Mouse (Mus musculus): ENCODE measurements around the gene Dctn3. TPM values are rescaled to one million over a fixed set of nuclear protein-coding genes. Genes with fewer than 3 reads are reported as not detected.
"Not testable (repeated sequence)": the region's sequence is repeated elsewhere in the genome, so short reads cannot be mapped to it uniquely, and the experiment has no call there.

Gene Dctn3
- polyA plus RNA-seq, 1 experiment: 25.4 TPM

DNA sequence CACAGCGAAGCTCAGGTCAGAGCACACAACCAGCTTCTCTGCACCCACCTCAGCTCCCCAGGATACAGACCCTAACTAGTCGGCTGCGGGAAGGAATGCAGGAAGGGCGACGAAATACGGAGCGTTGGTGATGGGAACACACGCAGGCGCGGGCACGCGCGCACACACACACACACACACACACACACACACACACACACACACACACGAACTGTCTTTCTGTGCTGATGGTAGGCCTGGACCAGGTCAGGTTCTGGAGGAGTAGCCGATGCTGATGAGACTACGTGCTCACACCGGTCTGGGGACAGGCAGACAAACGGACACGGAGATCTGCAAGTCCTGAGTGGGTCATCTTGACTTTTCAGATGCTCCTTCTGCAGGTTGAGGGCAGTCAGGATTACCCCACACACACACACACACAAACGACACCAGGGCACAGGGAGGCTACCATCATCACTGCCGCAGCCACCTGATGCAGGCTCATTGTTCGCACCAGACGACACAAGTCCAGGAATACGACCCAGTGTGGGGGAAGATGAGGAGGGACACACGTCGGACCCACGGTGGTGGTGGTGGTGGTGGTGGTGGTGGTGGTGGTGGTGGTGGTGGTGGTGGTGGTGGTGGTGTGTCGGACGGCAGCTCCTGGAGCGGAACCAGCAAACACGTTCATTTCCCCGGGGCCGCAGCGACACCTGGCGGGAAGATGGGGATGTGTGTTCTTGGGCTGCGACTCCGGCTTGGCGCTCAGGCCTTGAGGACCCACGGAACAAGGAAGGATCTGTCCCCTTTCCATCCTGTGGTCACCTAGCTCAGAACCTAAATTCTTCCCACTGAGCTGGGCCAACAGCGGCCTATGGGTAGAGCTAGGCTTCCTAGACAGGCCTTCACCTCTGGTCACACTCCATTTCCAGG, 25.8 kb downstream of the Dctn3 start, which contains the start of gene Cntfr:
Cntfr (minus strand) TSS at position 160 of the 912 bp plus-strand sequence.
- H3K4me1 ChIP-seq (ENCODE audit: control insufficient read depth, insufficient read depth, insufficient read length); H3K27me3 ChIP-seq (ENCODE audit: control insufficient read depth, insufficient read depth, low read length); H3K36me3 ChIP-seq (ENCODE audit: control insufficient read depth, insufficient read depth, low read length); H3K27ac ChIP-seq (ENCODE audit: insufficient read depth, low read length): not testable (repeated sequence)
- peak within 1 kb of the TSS; percentile 18; the same call in 1 of the 2 replicates for H3K4me3 ChIP-seq (ENCODE audit: extremely low read depth, insufficient read depth, insufficient read length)
- WGBS: 16% methylated on average over 34 of the region's 40 CpGs
- peak; percentile 71 for TF ChIP-seq CTCF (IDR thresholded peaks at IDR 0.05; ENCODE audit: extremely low read depth, insufficient read depth, insufficient read length, insufficient replicate concordance)
- DNase-seq (ENCODE audit: low read depth in 1 of 2, low spot score in 2 of 2): peak in 1 of 2 experiments; percentile 68

DNA sequence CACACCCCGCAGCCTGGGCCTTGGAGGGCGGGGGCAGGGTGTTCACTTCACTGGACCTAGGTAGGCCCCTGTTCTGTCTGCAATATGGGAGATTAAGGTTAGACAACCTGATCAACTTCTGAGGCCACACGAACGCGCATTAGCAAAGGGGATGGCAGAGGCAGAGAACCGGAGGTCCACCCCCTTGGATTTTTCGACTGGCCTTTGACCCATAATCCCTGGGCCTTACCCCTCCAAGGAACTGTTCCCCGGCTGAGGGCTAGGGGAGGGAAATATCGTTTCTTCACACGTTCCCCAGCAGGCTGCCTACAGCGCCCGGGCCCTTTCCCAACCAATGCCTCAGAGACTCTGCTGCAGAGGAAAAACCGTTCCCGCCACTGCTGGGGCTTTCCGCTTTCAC, 26.5 kb downstream of the Dctn3 start:
- 9% methylated on average over 14 of the region's 15 CpGs for WGBS

DNA sequence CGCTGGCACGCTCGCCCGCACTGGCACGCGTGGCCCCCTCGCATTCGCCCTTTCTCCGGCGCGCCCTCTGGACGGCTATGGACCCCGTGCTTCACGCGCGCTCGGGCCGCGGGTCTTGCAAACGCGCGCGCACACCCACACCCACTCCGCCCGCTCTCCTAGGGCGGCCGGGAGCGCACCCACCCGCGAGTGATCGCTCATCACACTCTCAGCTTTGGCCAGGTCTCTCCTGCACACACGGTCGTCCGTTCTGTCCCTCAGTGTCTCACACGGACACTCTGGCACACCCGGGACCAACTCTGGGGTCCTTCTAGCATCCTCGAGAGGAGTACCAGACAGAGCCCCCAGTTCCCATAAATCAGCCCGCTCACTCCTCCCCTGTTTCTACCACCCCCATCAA, 27.2 kb downstream of the Dctn3 start:
- H3K27me3 ChIP-seq (ENCODE audit: control insufficient read depth, insufficient read depth, low read length); H3K36me3 ChIP-seq (ENCODE audit: control insufficient read depth, insufficient read depth, low read length); DNase-seq (ENCODE audit: low read depth in 1 of 2, low spot score in 2 of 2); H3K4me3 ChIP-seq (ENCODE audit: extremely low read depth, insufficient read depth, insufficient read length); H3K4me1 ChIP-seq (ENCODE audit: control insufficient read depth, insufficient read depth, insufficient read length); H3K27ac ChIP-seq (ENCODE audit: insufficient read depth, low read length): not testable (repeated sequence)
- WGBS: 6% methylated on average over 20 of the region's 38 CpGs

More for the DNA sequence above, 26.5 kb downstream of the Dctn3 start:
- H3K4me3 ChIP-seq (ENCODE audit: extremely low read depth, insufficient read depth, insufficient read length); H3K36me3 ChIP-seq (ENCODE audit: control insufficient read depth, insufficient read depth, low read length); H3K27me3 ChIP-seq (ENCODE audit: control insufficient read depth, insufficient read depth, low read length); DNase-seq (ENCODE audit: low read depth in 1 of 2, low spot score in 2 of 2); H3K27ac ChIP-seq (ENCODE audit: insufficient read depth, low read length); H3K4me1 ChIP-seq (ENCODE audit: control insufficient read depth, insufficient read depth, insufficient read length): not testable (repeated sequence)

DNA sequence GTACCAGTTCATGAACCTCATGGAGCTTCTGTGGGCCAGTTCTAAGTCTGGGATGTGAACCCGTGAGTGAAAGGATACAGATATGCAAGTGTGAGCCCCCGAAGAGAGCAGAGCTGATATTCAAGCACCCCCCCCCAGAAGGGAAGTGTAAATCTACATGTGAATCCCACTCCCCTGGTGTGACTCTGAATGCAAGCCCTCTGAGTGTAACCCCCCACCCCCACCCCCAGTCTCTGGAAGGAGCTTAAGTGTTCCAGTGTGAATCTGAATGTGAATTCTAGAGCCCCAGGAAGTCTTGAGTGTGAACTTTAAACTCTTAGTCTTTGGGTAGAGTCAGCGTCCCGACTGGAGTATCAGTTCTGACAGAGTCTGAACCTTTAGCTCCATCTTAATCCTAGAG, 29.5 kb downstream of the Dctn3 start:
- 15% methylated on average over 4 of the region's 4 CpGs for WGBS
- DNase-seq (ENCODE audit: low read depth in 1 of 2, low spot score in 2 of 2): not testable (repeated sequence)

DNA sequence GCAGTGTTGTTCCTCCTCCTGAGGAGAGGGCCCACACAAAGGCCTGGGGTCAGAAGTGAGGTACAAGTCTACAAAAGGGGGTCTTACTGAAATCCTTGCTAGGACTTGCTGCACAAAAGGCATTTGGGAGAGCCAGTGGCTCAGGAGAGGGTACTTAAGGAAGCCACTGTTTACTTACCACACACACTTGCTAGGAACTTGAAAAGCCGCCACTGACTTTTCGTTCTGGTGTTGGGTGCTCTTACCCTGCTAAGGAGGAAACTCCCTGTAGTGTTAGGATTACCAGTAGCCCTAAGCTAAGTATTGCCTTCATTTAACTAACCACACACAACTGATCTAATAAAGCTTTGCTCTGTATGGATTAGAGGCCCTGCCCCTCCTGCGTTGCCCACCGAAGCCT, 33.0 kb downstream of the Dctn3 start:
- not testable (repeated sequence) for H3K27me3 ChIP-seq (ENCODE audit: control insufficient read depth, insufficient read depth, low read length); DNase-seq (ENCODE audit: low read depth in 1 of 2, low spot score in 2 of 2)
- WGBS: no CpG with 5 or more reads among the region's 4 CpGs

More for the DNA sequence above, 29.5 kb downstream of the Dctn3 start:
- H3K4me1 ChIP-seq (ENCODE audit: control insufficient read depth, insufficient read depth, insufficient read length); H3K36me3 ChIP-seq (ENCODE audit: control insufficient read depth, insufficient read depth, low read length); H3K4me3 ChIP-seq (ENCODE audit: extremely low read depth, insufficient read depth, insufficient read length); H3K27me3 ChIP-seq (ENCODE audit: control insufficient read depth, insufficient read depth, low read length); H3K27ac ChIP-seq (ENCODE audit: insufficient read depth, low read length): not testable (repeated sequence)

DNA sequence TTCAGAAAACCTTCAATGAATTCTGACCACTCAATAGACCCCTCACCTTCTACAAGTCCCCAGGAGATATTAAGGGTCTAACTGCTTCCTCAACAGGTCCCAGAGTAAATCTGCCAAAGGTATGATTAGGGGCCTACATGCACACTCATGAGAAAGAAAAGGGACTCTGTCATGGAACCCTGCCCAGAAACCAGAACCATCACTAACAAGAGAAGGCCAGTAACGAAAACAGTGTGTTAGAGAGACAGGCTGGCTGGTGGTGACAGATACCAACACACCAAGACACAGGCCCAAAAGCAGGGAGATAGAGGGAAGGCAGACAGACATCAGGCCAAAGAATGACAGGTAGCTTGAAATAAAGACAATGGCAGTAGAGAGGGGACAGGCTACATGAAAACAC, 34.4 kb downstream of the Dctn3 start:
- not testable (repeated sequence) for H3K4me1 ChIP-seq (ENCODE audit: control insufficient read depth, insufficient read depth, insufficient read length); DNase-seq (ENCODE audit: low read depth in 1 of 2, low spot score in 2 of 2); H3K27me3 ChIP-seq (ENCODE audit: control insufficient read depth, insufficient read depth, low read length); H3K4me3 ChIP-seq (ENCODE audit: extremely low read depth, insufficient read depth, insufficient read length); H3K36me3 ChIP-seq (ENCODE audit: control insufficient read depth, insufficient read depth, low read length); H3K27ac ChIP-seq (ENCODE audit: insufficient read depth, low read length)
- WGBS: 83% methylated on average over 1 of the region's 1 CpGs

More for the DNA sequence above, 33.0 kb downstream of the Dctn3 start:
- not testable (repeated sequence) for H3K27ac ChIP-seq (ENCODE audit: insufficient read depth, low read length); H3K4me1 ChIP-seq (ENCODE audit: control insufficient read depth, insufficient read depth, insufficient read length); H3K4me3 ChIP-seq (ENCODE audit: extremely low read depth, insufficient read depth, insufficient read length); H3K36me3 ChIP-seq (ENCODE audit: control insufficient read depth, insufficient read depth, low read length)

DNA sequence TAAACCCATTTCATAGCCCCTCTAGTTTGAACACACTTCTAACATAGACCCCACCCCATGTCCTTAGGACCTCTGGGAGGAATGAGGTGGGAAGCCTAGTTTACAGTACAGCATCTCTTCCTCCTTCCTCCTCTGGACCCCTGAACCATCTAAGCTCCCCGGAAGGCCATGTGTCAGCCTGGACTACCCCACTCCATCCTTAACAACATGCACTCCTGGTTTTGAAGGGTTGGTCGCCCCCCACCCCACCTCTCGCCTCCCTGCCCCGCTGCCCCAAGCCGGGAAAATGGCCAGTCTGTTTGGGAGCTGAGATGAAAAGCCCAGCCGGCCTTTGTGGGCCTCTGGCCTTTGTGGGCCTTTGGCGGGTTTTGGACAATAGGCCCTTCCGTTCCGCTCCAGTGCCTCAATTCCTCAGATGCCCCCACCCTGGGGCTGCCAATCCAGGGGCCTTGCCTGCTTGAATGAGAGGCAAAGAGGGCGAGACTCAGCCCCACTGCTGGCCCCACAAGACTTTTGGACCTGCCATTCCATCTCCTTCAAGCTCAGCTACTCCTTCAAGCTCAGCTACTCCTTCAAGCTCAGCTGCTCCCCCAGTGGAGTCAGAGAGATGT, 37.0 kb downstream of the Dctn3 start:
- not testable (repeated sequence) for H3K27me3 ChIP-seq (ENCODE audit: control insufficient read depth, insufficient read depth, low read length); H3K27ac ChIP-seq (ENCODE audit: insufficient read depth, low read length); H3K4me1 ChIP-seq (ENCODE audit: control insufficient read depth, insufficient read depth, insufficient read length); DNase-seq (ENCODE audit: low read depth in 1 of 2, low spot score in 2 of 2); H3K36me3 ChIP-seq (ENCODE audit: control insufficient read depth, insufficient read depth, low read length); H3K4me3 ChIP-seq (ENCODE audit: extremely low read depth, insufficient read depth, insufficient read length)
- WGBS: 63% methylated on average over 10 of the region's 10 CpGs

DNA sequence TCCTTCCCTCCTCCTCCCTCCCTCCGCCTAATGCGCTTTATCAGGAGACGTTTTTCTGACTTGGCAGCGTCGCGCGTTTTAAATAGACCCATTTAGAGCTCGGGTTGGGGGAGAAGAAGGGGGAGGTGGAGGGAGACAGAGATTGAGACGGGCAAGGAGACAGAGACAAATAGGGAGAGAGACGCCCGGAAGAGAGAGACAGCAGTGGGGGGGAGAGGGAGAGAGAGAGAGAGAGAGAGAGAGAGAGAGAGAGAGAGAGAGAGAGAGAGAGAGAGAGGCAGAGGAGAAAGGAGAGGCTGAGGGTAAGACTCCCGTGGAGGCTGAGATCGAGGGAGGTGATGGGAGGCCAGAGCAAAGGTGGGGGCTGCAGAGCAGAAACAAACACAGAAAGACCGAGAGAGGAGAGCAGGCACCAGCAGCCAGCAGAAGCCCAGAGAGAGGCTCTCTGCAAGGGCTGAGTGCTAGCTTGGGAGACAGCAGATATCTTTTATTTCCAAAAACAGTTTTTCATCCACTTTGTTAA, 38.0 kb downstream of the Dctn3 start:
- not testable (repeated sequence) for H3K4me3 ChIP-seq (ENCODE audit: extremely low read depth, insufficient read depth, insufficient read length); H3K4me1 ChIP-seq (ENCODE audit: control insufficient read depth, insufficient read depth, insufficient read length); DNase-seq (ENCODE audit: low read depth in 1 of 2, low spot score in 2 of 2); H3K27me3 ChIP-seq (ENCODE audit: control insufficient read depth, insufficient read depth, low read length); H3K27ac ChIP-seq (ENCODE audit: insufficient read depth, low read length); H3K36me3 ChIP-seq (ENCODE audit: control insufficient read depth, insufficient read depth, low read length)
- 5% methylated on average over 13 of the region's 14 CpGs for WGBS

DNA sequence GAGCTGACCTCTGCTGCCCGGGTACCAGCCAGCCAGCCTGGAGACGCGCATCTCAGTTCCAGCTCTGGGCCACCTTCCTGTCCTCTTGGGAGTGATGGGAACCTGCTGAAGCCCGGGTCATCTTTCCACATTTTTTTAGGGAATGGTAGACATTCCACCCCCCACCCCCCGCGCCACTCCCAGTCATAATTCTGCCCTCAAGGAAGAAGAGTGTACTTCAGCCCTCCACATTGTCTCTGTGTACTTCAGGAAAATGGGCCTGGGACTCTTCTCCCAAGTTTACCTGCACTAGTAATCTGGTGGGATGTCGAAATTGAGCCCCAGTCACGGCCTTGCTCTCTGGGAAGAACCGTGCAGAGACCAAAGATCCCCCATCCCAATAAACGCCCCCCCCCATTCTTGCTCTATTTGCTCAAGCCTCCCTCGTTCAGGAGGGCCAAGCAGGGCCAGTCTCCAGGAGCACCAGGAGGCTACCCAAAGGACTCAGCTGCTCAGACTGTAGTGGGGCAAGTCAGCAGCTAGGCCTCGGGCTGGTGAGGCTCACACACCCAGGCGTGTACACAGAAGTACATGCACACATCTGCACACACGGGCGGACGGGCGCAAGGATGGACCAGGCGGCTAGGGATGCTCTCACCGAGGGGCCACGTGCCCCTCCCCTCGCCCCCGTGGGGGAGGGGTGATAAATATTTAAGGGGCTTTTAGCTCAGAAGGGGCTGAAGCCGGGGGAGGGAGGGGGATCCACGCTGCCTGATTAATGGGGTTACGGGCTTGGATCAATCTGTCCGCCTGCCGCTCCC, 38.6 kb downstream of the Dctn3 start:
- DNase-seq (ENCODE audit: low read depth in 1 of 2, low spot score in 2 of 2); H3K27ac ChIP-seq (ENCODE audit: insufficient read depth, low read length); H3K4me3 ChIP-seq (ENCODE audit: extremely low read depth, insufficient read depth, insufficient read length); H3K4me1 ChIP-seq (ENCODE audit: control insufficient read depth, insufficient read depth, insufficient read length); H3K27me3 ChIP-seq (ENCODE audit: control insufficient read depth, insufficient read depth, low read length); H3K36me3 ChIP-seq (ENCODE audit: control insufficient read depth, insufficient read depth, low read length): not testable (repeated sequence)
- WGBS: 10% methylated on average over 22 of the region's 27 CpGs

DNA sequence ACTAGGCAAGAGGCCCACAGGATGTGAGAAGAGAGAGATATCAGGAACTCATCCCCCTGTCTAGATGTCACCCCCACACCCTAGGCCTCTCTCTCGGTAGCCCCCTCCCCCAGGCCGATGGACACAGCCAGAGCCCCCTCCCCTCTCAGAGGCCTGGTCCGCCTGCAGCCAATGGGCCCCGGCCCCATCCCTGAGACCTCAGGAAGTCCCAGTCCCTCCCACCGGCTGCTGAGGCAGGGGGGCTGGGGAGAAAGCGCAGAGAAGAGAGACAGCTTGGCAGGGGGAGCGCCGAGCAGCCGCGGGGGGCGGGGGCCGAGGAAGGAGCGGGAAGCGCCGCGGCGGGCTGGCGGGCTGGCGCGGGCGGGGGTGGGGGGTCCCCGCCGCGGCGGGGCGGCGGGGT, 39.7 kb downstream of the Dctn3 start:
- H3K27me3 ChIP-seq (ENCODE audit: control insufficient read depth, insufficient read depth, low read length); H3K4me3 ChIP-seq (ENCODE audit: extremely low read depth, insufficient read depth, insufficient read length); H3K36me3 ChIP-seq (ENCODE audit: control insufficient read depth, insufficient read depth, low read length); H3K4me1 ChIP-seq (ENCODE audit: control insufficient read depth, insufficient read depth, insufficient read length); H3K27ac ChIP-seq (ENCODE audit: insufficient read depth, low read length); DNase-seq (ENCODE audit: low read depth in 1 of 2, low spot score in 2 of 2): not testable (repeated sequence)
- WGBS: 8% methylated on average over 5 of the region's 27 CpGs

Measured in spleen, adult 2 months (tissue).